Mouse (Mus musculus) spleen, adult 18-20 months (tissue): ENCODE measurements at regions not wholly inside any gene's neighbourhood (a gene's known extent, or its start where the extent isn't known, plus 50 kb on each side); places are given as distances from the start of the nearest gene placed in this dataset.

Experiments used
- DNase-seq, 2 experiments: peaks; one replicate each; pipeline ENCODE4 v3.0.0; 2022; ENCODE audit warnings: mixed read lengths in 2 of 2

- no peak for DNase-seq
Observed at GRCm38 (mm10) chr13:51899319-51900042, 53.0 kb downstream of the Gadd45g start.

GRCm38 (mm10) chr13:51900043-51900440 is 53.6 kb downstream of the Gadd45g start:
- DNase-seq, result no peak

GRCm38 (mm10) chr13:51902482-51903285 is 56.2 kb downstream of the Gadd45g start:
- DNase-seq, result peak; percentile 2 to 14

GRCm38 (mm10) chr13:51903324-51903939 is 57.0 kb downstream of the Gadd45g start:
- no peak for DNase-seq

- no peak for DNase-seq
Observed at GRCm38 (mm10) chr13:51905270-51905669, 58.8 kb downstream of the Gadd45g start.

GRCm38 (mm10) chr13:51906103-51906502 is 59.6 kb downstream of the Gadd45g start:
- no peak for DNase-seq

GRCm38 (mm10) chr13:51908514-51908913 is 62.0 kb downstream of the Gadd45g start:
- no peak for DNase-seq

- DNase-seq, result no peak
Observed at GRCm38 (mm10) chr13:51911296-51911998, 65.0 kb downstream of the Gadd45g start.

- no peak for DNase-seq
Observed at GRCm38 (mm10) chr13:51912477-51912876, 66.0 kb downstream of the Gadd45g start.

- no peak for DNase-seq
Observed at GRCm38 (mm10) chr13:51912994-51913393, 66.5 kb downstream of the Gadd45g start.

- no peak for DNase-seq
Observed at GRCm38 (mm10) chr13:51916666-51917240, 70.3 kb downstream of the Gadd45g start.

GRCm38 (mm10) chr13:51917658-51918057 is 71.2 kb downstream of the Gadd45g start:
- DNase-seq, result no peak

GRCm38 (mm10) chr13:51918108-51918507 is 71.6 kb downstream of the Gadd45g start:
- DNase-seq, result no peak

GRCm38 (mm10) chr13:51918781-51919170 is 72.3 kb downstream of the Gadd45g start:
- no peak for DNase-seq

GRCm38 (mm10) chr13:51919171-51919793 is 72.8 kb downstream of the Gadd45g start:
- DNase-seq, result no peak

- no peak for DNase-seq
Observed at GRCm38 (mm10) chr13:51919937-51920336, 73.5 kb downstream of the Gadd45g start.

GRCm38 (mm10) chr13:51920511-51921351 is 74.3 kb downstream of the Gadd45g start:
- DNase-seq, result no peak

GRCm38 (mm10) chr13:51921550-51921949 is 75.1 kb downstream of the Gadd45g start:
- no peak for DNase-seq

GRCm38 (mm10) chr13:51926764-51927163 is 80.3 kb downstream of the Gadd45g start:
- no peak for DNase-seq

GRCm38 (mm10) chr13:51929730-51930129 is 83.3 kb downstream of the Gadd45g start:
- no peak for DNase-seq

GRCm38 (mm10) chr13:51930301-51930747 is 83.8 kb downstream of the Gadd45g start:
- no peak for DNase-seq
